Mouse (Mus musculus) E14TG2a.4 (cell line): ENCODE measurements at regions not wholly inside any gene's neighbourhood (a gene's known extent, or its start where the extent isn't known, plus 50 kb on each side); places are given as distances from the start of the nearest gene placed in this dataset.

ENCODE experiments used
- H3K27me3 ChIP-seq: 2 replicates; pipeline ENCODE4 v1.6.1; 2014; ENCODE audit warnings: low read length, control low read depth; ENCODE audit not compliant: insufficient read depth
- H3K36me3 ChIP-seq: 2 replicates; pipeline ENCODE4 v1.6.1; 2014; ENCODE audit warnings: low read length, control low read depth; ENCODE audit not compliant: insufficient read depth
- H3K4me1 ChIP-seq: replicated peaks from 2 replicates; pipeline ENCODE4 v1.6.1; 2014; ENCODE audit warnings: low read depth, low read length, control low read depth
- H3K4me3 ChIP-seq: replicated peaks from 2 replicates; pipeline ENCODE4 v1.5.1; 2014; ENCODE audit warnings: mild to moderate bottlenecking, low read length
- H3K9me3 ChIP-seq: 2 replicates; pipeline ENCODE4 v1.6.1; 2014; ENCODE audit warnings: low read length, control low read depth
- CTCF ChIP-seq: conservative IDR thresholded peaks from 2 replicates; pipeline ENCODE4 v1.5.1; 2014; ENCODE audit warnings: low read length
- NANOG ChIP-seq: IDR thresholded peaks from 2 replicates; pipeline ENCODE4 v1.6.1; 2014; ENCODE audit warnings: borderline replicate concordance, low read length, mixed read lengths
- POU5F1 ChIP-seq: IDR thresholded peaks from 2 replicates; pipeline ENCODE4 v1.6.1; 2014; ENCODE audit warnings: low read length, borderline replicate concordance

GRCm38 (mm10) chr3:19408283-19408682 lies 220.2 kb downstream of the 1700064H15Rik start:
- H3K36me3 ChIP-seq, result no peaks in the 10 kb centered on the region
- TF ChIP-seq NANOG, result no peak
- TF ChIP-seq CTCF, result no peak
- no peak for TF ChIP-seq POU5F1
- H3K27me3 ChIP-seq, result no peaks in the 10 kb centered on the region
- H3K4me1 ChIP-seq, result no peaks in the 10 kb centered on the region
- no peaks in the 10 kb centered on the region for H3K9me3 ChIP-seq
- no peak overlapping the region for H3K4me3 ChIP-seq

- H3K36me3 ChIP-seq, result no peaks in the 10 kb centered on the region
- no peak for TF ChIP-seq NANOG
- TF ChIP-seq CTCF, result no peak
- no peak for TF ChIP-seq POU5F1
- no peaks in the 10 kb centered on the region for H3K4me1 ChIP-seq
- no peaks in the 10 kb centered on the region for H3K27me3 ChIP-seq
- no peak overlapping the region for H3K4me3 ChIP-seq
- no peaks in the 10 kb centered on the region for H3K9me3 ChIP-seq
Observed at GRCm38 (mm10) chr3:19407591-19408090, 220.8 kb downstream of the 1700064H15Rik start.

DNA sequence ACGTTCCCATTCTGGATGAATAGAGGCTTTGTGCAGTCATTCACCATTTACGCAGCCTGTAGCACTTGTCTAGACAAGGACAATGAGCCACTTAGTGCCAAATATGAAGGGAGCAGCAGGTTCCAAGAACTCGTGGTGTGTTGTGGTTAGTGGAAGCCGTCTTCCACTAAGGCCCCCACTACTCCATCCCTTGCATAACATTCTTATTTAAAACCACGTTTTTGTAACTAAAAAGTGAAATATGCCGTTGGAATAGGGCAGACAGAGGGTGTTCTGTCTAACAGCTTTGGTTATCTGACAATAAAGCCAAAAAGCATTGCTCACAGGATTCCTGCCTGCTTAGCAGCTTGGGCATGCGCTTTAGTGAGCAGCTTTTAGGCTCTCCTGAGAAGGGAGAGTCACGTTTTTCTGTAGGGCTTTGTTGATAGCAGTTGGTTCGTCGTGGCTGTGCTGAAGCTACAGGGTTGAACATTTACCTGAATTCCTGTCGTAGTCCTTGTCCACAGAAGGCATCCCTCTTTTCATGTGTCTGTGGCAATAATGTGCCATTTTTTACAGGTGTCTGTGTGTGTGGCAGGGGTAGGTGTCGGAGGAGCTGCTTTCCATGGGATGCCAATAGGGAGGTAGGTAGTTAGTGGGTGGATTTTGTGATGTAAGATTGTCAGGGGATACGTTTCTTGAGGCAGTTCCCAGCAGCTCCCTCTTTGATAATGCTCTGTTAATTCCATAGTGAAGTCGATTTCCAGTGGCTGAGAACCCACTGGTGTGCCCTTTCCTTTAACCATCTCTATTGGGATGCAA lies 221.9 kb downstream of the 1700064H15Rik start:
- no peak for TF ChIP-seq NANOG
- Histone ChIP-seq H3K9me3 (no peaks in the 10 kb centered on the region), H3K4me1 (no peaks in the 10 kb centered on the region), H3K4me3 (no peak overlapping the region), H3K36me3 (no peaks in the 10 kb centered on the region), H3K27me3 (no peaks in the 10 kb centered on the region)

- H3K27me3 ChIP-seq, result no peaks in the 10 kb centered on the region
- H3K36me3 ChIP-seq, result no peaks in the 10 kb centered on the region
- no peaks in the 10 kb centered on the region for H3K9me3 ChIP-seq
- H3K4me3 ChIP-seq, result no peak overlapping the region
- H3K4me1 ChIP-seq, result no peaks in the 10 kb centered on the region
- TF ChIP-seq NANOG (no peak), POU5F1 (no peak), CTCF (no peak)
Observed at GRCm38 (mm10) chr3:19385675-19386074, 242.8 kb downstream of the 1700064H15Rik start.

- H3K9me3 ChIP-seq, result peaks cover 7% of the 10 kb centered on the region
- TF ChIP-seq POU5F1, result no peak
- TF ChIP-seq CTCF, result no peak
- no peak for TF ChIP-seq NANOG
- no peak overlapping the region for H3K4me3 ChIP-seq
- no peaks in the 10 kb centered on the region for H3K36me3 ChIP-seq
- H3K27me3 ChIP-seq, result no peaks in the 10 kb centered on the region
- no peaks in the 10 kb centered on the region for H3K4me1 ChIP-seq
Observed at GRCm38 (mm10) chr3:19368998-19369397, 259.5 kb downstream of the 1700064H15Rik start.

GRCm38 (mm10) chr3:19367761-19368160 lies 260.7 kb downstream of the 1700064H15Rik start:
- Histone ChIP-seq H3K4me3 (no peak overlapping the region), H3K9me3 (peaks cover 7% of the 10 kb centered on the region), H3K4me1 (no peaks in the 10 kb centered on the region), H3K36me3 (no peaks in the 10 kb centered on the region), H3K27me3 (no peaks in the 10 kb centered on the region)
- TF ChIP-seq CTCF (no peak), POU5F1 (no peak), NANOG (no peak)
